Mouse (Mus musculus) c-Kit-positive CD71-positive TER-119-negative erythroid progenitor cells, embryonic 14.5 days (primary cell): ENCODE measurements around the gene 9330159F19Rik.
A peak's percentile ranks its signal among the peaks of the same experiment; 100 is the strongest.

Experiments used
- DNase-seq: peaks from one replicate; pipeline ENCODE4 v3.0.0-alpha.2; 2013; ENCODE audit warnings: low read depth

9330159F19Rik gene

DNA sequence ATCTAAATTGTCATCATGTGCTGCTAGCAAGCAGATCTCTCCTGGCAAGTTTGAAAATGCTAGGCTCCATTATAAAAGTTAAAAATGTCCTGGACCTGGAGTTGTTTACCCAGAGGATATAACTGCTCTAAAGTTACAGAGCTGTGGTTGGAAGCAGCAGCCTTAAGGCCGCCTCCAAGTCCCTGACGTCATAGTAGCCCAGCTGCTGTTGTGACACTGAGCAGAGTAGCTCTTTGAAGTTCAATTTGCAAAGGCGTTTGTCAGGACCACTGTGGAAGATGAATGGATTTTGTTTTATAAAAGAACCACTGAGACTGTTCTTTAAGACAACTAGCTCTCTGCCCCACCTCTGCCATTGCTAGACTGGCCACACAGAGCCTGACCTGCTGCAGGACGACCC, at the start of gene 9330159F19Rik:
Gene 9330159F19Rik (plus strand): TSS at position 154 of the 400 bp plus-strand sequence.
- DNase-seq: no peak

DNA sequence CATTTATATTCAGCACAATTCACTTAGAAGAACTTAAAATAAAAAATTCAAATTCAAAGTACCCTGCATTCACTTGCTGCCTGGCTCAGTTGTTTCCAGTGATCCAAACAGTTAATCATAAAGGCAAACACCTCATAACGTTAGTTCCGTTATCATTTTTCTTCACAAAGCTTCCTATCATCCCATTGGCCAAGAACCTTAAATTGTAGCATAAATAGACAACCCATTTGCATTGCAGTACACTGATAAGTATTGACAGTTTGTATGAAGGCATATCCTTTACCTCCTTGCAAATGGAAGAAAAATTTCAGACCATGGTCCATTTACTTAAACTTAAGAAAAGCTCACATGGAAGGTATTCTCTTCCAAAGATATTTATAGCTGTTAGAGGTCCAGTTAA, 49.7 kb upstream of the 9330159F19Rik start:
- DNase-seq: no peak

DNA sequence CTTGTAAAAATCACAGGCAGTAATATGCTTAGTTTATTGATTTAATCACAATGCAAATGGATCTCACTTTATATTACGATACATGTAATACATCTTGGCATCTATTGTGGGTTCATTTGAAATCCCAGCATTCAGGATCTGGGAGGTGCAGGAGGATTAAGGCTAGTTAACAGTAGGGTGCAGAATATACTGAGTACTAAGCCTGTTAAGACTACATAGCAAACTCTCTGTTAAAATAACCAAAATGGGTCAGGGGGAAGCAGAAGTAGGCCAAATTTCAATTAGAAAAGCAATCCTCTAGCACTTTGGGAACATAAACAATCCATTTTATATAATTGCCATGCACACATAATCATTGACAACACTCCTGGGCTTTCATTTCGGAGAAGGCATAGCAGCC, 37.6 kb upstream of the 9330159F19Rik start:
- no peak for DNase-seq

DNA sequence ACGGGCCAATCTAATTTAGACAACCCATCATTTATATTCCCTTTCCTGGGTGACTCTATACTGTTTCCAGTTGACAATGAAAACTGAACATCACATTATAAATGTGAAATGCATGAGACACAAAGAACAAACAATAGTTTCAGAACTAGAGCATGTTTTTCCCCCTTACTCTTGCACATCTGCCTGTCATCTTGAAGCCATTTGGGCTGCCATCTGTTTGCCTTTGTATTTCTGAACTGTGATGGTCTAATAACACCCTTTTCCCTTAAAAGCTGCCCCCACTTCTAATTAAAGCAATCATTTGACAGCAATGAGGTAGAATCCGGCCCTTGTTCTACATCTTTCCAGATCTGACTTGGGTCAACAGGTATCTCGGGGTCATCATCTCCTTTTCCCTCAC, 35.8 kb upstream of the 9330159F19Rik start:
- DNase-seq: no peak

DNA sequence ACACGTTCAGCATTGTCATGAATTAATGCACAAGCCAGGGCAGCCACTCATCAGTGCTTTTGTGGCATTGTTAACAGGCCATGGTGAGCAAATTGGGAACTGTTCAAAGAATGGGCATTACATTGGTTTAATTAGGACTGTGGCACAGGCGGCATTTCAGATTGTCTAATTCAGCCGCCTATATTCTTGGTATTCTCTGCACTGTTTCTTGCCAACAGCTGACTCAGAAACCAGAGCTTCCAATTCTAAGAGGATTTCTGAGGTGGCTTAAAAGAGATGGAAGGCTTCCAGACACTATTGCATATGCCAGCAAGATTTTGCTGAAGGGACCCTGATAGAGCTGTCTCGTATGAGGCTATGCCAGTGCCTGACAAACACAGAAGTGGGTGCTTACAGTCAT, 34.5 kb upstream of the 9330159F19Rik start:
- DNase-seq: no peak

DNA sequence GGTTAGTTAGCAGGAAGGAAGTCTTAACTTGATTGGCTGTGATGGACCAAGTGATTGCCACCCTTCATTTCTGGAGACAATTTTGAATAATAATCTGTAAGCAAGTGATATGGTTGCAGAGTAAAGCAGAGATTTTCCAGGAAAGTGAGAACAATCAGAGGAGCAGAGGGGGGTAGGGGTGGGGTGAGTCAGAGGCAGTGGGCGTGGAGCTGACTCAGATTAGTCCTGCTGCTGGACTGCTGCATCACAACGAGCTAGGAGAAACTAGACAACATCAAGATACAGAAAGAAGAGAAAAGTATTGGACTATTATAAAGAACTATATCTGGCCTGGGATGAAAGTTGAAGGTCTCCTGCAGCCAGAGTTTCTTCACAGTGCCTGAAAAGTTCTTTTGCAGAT, 33.4 kb upstream of the 9330159F19Rik start:
- DNase-seq: no peak

DNA sequence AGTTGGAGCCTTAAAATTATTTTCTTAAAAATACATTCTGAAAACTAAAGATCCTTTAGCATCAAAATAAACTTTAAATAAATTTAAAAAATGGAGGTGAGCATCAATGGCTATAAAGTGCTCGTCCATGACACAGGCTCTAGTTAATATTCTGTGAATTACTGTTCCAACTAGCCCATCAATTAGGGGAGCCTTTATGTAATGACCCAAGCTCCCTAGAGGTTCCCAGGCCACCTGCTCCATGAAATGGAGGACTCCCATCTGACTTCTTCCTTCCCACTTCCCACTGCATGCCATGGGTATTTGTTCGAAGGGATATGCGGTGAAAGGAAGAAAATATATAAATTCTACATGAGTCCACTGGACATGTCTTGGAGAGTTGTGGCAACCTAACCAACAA, 31.2 kb upstream of the 9330159F19Rik start:
- DNase-seq: no peak

DNA sequence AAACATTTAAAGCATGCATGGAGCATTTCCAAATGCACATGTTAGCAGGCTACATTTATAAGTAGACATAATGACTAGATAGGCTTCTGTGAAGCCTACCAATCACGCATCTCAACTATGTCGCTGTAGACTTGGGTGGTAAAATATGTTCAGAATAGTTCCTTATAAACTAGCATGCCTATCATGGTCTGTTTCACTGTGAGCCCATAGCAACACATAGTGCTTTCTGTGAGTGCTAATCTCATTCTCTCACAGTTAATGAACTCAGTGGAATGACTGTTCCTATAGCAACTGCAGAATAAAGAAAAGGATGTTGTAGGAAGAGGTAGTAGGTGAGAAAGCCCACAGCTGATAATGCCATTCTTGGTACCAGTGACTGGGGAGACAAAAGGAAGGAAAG, 30.4 kb upstream of the 9330159F19Rik start:
- no peak for DNase-seq

DNA sequence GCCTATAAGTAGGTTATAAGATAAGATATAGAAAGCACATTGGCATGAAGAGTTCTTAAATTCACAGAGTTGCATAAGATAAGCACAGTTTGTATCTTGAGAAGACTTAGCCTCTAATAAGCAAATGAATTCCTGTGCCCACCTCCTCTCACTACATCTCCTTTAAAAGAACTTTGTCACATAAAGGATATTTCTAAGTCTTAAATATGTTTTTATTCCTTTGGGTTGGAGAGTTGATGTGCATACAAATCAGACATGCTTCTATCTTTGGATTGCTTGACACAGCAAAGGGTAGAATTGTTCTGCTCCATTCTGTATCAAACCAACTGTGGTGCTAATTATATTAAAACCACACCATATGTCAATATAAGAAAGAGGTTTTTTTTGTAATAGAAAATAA, 17.6 kb upstream of the 9330159F19Rik start:
- no peak for DNase-seq

DNA sequence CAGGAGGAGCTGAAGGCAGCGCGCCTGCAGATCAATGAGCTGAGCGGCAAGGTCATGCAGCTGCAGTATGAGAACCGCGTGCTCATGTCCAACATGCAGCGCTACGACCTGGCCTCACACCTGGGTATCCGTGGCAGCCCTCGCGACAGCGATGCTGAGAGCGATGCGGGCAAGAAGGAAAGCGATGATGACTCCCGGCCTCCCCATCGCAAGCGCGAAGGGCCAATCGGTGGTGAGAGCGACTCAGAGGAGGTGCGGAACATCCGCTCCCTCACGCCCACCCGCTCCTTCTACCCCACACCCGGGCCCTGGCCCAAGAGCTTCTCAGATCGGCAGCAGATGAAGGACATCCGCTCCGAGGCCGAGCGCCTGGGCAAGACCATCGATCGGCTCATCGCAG, 14.6 kb upstream of the 9330159F19Rik start:
- DNase-seq: no peak

DNA sequence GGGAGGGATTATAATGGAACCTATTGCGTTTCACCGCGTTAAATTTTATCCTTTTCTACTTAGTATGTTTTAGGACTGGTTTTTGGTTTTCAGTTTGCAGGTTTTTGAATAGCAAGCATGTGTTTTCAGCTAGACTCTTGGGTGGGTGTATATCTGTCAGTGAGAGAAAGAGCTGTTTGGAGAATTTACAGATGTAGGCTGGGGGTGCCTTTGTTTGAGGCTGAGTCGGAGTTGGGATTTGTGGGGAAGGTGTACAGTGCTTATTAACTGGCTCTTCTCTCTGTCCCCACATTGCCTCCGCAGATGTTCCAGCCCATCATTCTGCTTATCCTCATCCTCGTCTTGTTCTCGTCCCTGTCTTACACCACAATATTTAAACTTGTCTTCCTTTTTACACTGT, 12.8 kb upstream of the 9330159F19Rik start, which contains the start of gene Gm49353:
Gene Gm49353 (plus strand): TSS at position 313 of the 400 bp plus-strand sequence.
- no peak for DNase-seq

DNA sequence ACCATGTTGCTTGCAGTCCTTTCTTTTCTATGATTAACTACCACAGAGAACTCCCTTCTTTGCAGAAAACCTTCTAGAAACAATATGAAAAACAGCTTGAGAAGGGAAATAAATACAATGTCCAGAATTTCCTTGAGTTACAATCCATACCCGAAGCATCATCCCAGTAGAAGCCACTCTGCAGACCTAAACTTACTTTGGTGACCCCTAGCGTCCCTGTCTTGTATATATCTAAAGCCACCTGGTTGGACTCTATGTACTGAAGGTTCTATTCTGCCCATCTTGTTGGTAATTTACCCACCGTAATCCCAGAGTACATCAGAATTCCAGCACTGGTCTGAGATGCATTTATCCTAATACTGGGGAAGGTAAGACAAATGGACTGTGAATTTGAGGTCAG, 11.6 kb upstream of the 9330159F19Rik start:
- DNase-seq: no peak

DNA sequence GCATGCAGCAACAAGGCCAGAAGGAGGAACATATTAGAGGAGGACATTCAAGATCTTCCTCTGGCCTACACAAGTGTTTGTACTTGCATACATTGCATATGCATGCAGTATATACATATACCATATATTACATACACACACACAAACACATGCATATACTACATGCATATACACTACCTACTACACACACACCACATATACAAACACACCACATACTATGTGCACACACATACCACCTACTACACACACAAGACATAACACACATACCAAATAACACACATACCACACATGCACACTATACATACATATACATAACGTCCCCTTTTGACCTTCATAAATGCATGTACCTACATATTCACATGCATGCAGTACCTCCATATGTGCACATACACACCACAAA, 10.8 kb upstream of the 9330159F19Rik start:
- DNase-seq: no peak

DNA sequence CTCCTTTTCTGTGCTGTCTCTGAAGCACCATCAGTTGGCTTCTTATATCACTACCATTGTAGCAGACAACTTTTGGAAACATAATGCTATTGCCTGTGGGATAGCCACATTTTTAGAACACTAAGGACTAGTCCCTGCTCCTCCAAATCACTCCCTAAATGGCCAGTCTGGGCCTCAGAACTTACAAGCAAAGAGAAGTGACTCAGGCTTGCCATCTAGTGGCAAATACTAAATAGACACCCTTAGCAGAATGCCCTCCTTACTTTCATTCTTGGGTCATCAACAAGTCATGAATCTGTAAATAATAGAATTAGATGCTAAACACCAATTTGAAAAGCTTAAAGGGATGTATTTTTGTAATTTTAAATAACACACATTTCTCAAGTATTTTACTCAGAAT, 4.7 kb upstream of the 9330159F19Rik start:
- DNase-seq: peak; percentile 4

DNA sequence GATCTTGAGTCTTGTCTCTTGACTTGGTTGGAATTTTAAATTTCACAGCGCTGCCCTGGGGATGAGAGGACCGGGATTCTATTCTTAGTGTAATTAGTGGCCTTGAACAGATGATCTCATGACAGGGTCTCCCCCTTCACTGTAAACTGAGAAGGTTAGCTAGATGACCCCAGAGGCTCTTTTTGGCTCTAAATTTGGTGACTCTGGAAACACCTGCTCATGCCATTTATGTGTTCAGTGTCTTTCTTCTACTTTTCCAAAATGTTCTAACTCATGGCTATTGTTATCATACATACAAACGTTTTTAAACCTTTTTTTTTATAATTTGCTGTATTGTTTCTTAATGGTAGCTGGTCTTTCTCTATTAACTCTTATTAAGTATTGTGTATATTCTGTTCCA, 2.7 kb upstream of the 9330159F19Rik start:
- DNase-seq: no peak

DNA sequence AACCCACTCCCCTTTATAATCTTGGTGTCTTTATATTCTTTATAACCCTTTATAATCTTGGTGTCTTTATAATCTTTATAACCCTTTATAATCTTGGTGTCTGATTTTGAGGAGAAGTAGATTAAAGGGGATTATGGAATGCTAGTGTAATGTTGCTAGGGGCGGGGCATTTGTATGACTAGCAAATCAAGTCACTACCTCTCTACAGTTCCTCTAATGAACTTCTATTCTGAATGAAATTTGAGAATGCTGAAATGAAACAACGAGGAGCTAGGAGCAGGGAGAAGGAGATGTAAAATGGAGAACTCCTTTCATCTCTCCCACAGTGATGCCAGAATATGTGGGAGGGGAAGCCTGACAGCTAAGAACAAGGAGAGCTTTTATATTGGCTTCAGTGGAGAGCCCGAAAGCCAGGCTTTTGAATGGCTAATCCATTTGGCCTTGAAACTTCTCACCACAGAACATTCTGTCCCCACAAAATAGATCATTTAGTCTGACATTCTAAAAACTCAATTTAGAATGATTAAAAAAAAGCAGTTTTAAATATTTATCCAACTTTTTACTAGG, 2.2 kb downstream of the 9330159F19Rik start:
- DNase-seq: no peak

DNA sequence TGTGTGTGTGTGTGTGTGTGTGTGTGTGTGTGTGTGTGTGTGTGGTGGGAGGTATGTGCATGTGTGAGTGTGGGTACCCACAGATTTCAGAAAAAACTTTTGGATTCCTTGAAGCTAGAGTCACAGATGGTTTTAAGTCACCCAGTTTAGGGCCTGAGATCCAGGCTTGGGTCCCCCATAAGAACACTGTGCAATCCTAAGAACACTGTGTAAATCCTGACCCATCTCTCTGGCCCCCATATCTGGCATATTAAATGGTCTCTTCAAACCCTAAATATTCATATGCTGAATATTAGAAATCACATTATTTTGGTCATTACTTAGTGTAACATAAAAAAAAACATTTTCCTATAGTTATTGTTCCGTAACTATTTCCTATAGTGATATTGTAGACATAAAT, 5.6 kb downstream of the 9330159F19Rik start:
- DNase-seq: no peak

DNA sequence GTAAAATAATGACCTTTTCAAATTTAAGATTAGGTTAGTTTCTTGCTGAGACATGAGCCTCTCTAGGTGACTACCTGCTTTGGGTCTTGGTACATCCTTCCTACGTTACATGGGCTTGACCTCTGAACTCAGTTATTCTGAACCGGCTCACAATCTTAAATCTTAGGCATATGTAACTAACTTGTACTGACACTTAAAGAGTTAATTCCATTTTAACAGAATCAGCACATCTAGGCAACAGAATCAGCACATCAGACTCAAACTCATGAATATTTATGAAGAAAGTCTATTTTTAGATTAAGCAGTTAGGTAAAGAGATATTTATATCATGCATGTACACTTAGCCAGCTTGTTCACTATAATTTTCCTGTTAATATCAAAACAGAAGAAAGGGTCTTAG, 6.0 kb downstream of the 9330159F19Rik start:
- DNase-seq: no peak

DNA sequence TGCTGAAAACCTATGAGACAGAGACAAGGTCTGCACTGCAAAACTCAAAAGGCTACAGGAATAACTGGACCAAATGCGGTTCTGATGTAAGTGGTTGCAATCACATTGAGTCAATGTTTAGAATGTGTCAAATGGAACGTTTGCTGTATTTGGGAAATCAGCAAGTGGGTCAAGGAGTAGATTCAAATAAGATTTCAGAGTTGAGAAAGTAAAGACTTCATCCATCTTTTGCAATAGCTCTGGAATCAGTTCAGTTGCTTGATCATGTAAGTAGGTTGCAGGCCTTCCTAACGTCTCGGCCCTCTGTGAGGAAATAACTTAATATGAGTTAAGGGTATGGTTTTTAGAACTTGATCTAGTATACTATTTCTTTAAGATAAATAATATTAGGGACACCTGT, 13.9 kb downstream of the 9330159F19Rik start:
- DNase-seq: no peak

DNA sequence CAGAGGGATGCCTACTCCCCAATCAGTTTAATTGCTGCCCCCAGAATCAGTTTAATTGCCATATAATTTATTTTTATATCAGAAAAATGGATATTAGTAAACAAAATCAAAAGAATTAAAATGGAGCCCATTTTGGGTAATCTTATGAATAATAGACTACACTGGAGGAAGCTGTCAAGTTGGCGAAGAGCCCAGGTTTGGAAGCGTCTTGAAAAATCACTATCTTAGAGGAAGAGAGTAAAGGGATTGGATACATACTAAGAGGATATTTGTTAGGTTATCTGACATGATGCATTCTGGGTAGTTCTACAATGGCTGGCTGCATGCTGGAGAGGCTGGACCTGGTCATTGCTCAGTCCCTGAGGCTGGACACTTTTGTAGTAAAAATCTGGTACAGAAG, 19.8 kb downstream of the 9330159F19Rik start:
- DNase-seq: no peak
